Mouse (Mus musculus): ENCODE results near the gene Kcng4.

GRCm38 (mm10) chr8:119661081-119661480 lies 25.6 kb upstream of the Kcng4 start:
- TF ChIP-seq CTCF (IDR thresholded peaks at IDR 0.05; ENCODE audit: extremely low read depth, insufficient read length, insufficient replicate concordance, low read depth, low read length) (no peak), POLR2A (IDR thresholded peaks at IDR 0.05; ENCODE audit: low read depth, low read length) (no peak)

All from small intestine, adult 2 months (tissue).